17 mouse cellular contexts compared by ENCODE assay signal in the genomic region with DNA sequence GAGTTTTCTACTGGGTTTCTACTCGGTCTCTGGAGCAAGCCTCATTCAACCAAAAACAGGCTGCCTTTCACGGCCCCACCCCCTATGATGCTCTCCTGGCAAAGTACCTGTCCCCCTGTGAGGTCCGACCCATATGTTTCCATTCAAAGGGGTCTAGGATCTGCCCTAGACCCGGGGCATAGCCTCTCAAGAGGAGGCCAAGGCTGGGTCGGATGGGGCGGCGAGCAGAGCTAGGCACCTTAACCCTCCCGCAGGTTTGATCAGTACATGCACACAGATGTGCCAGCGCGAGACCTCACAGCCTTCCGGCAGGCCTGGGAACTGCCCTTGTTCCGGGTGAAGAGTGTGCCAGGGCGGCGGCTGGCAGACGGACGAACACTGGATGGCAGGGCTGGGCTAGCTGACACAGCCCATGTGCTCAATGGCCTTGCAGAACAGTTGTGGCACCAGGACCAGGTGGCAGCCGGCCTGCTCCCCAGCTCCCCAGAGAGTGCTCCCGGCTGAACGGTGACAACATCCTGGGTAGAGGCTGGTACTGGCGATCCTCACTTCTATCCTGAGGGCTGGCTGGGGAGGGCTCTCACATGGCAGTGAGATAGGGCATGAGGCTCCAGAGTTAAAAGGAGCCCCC. TPM values are rescaled to one million over a fixed set of nuclear protein-coding genes. Genes with fewer than 3 reads are reported as not detected.
A peak's percentile ranks its signal among the peaks of the same experiment; 100 is the strongest.
DNase-seq lines count a peak whose midpoint lies in the region; ATAC-seq and TF ChIP-seq lines count a peak whose summit lies in the region.
"Had no signal": no experiment of that assay in that cellular context is flagged by ENCODE, and none has a peak within 500 bp of the region (broad histone marks: within the 10 kb centered on the region; RNA-seq: fewer than 3 reads in every experiment).

No protein-coding gene starts in this region.

- intact Hi-C loops in gastrocnemius, postnatal 14 days (cut with DNase I; ENCODE audit: low total_unique reads) = loop anchor here (10.0 kb wide), 1 partner anchor 75 kb away; the partner anchor contains the start of gene Fbxo42

- no peak overlapping the region for H3K9ac ChIP-seq in midbrain, postnatal 0 days (replicated peaks; ENCODE audit: low read length, poor library complexity, severe bottlenecking)
- no peak overlapping the region for H3K9ac ChIP-seq in midbrain, embryonic 14.5 days (replicated peaks; ENCODE audit: low read length)
- H3K9ac ChIP-seq: embryonic facial prominence, embryonic 13.5 days; lung, embryonic 14.5 days; stomach, embryonic 15.5 days had no signal

- peak; percentile 26 for DNase-seq in adrenal gland, adult 2 months
- no peak for DNase-seq in adrenal gland, postnatal 4 days (ENCODE audit: low spot score in 2 of 2)
- DNase-seq in gastrocnemius, postnatal 14 days = peak; percentile 30
- DNase-seq in gastrocnemius, postnatal 10 days = no peak
- peak; percentile 50 for DNase-seq in midbrain, postnatal 0 days (ENCODE audit: low spot score)
- no peak for DNase-seq in midbrain, embryonic 14.5 days
- no peak for DNase-seq in kidney, postnatal 10 days
- DNase-seq in lung, adult 18-20 months = no peak
- DNase-seq: cerebellum, adult 18-20 months; gastrocnemius, postnatal 36 days; lung, embryonic 14.5 days; lung, postnatal 4 days; spleen, adult 18-20 months had no signal

- no peaks in the 10 kb centered on the region for H3K9me3 ChIP-seq in midbrain, postnatal 0 days (ENCODE audit: low read length)
- H3K9me3 ChIP-seq in midbrain, embryonic 14.5 days (ENCODE audit: control insufficient read depth, low read length) = no peaks in the 10 kb centered on the region
- H3K9me3 ChIP-seq: embryonic facial prominence, embryonic 13.5 days; stomach, embryonic 15.5 days had no signal

- no peaks in the 10 kb centered on the region for H3K4me1 ChIP-seq in midbrain, postnatal 0 days (ENCODE audit: insufficient read depth, low read length)
- peaks cover 1% of the 10 kb centered on the region; the same call in 1 of the 2 replicates for H3K4me1 ChIP-seq in midbrain, embryonic 14.5 days (ENCODE audit: control insufficient read depth, insufficient read depth, low read length)

- H3K4me2 ChIP-seq in midbrain, postnatal 0 days (ENCODE audit: low read depth, low read length, poor library complexity, severe bottlenecking) = no peak overlapping the region
- no peak overlapping the region for H3K4me2 ChIP-seq in midbrain, embryonic 14.5 days (ENCODE audit: low read length)
- H3K4me2 ChIP-seq: embryonic facial prominence, embryonic 13.5 days; lung, embryonic 14.5 days; midbrain, embryonic 11.5 days; stomach, embryonic 15.5 days had no signal

- no peak for TF ChIP-seq CTCF in midbrain, postnatal 0 days (IDR thresholded peaks at IDR 0.05)

- 86% methylated on average over 20 of the region's 20 CpGs for WGBS in midbrain, postnatal 0 days
- WGBS in midbrain, embryonic 14.5 days = 84% methylated on average over 20 of the region's 20 CpGs

- H3K27me3 ChIP-seq in midbrain, postnatal 0 days (ENCODE audit: insufficient read depth, low read length) = no peaks in the 10 kb centered on the region
- no peaks in the 10 kb centered on the region for H3K27me3 ChIP-seq in midbrain, embryonic 14.5 days (ENCODE audit: control insufficient read depth, insufficient read depth, low read length)
- H3K27me3 ChIP-seq: embryonic facial prominence, embryonic 13.5 days; stomach, embryonic 15.5 days had no signal

- no peak overlapping the region for H3K4me3 ChIP-seq in midbrain, postnatal 0 days (ENCODE audit: low read depth, low read length)
- H3K4me3 ChIP-seq in midbrain, embryonic 14.5 days (replicated peaks; ENCODE audit: low read depth, low read length) = no peak overlapping the region
- H3K4me3 ChIP-seq: embryonic facial prominence, embryonic 13.5 days; stomach, embryonic 15.5 days had no signal

- H3K27ac ChIP-seq in midbrain, postnatal 0 days (ENCODE audit: low read depth, low read length) = no peak overlapping the region
- no peak overlapping the region for H3K27ac ChIP-seq in midbrain, embryonic 14.5 days (replicated peaks; ENCODE audit: low read depth, low read length)
- H3K27ac ChIP-seq: embryonic facial prominence, embryonic 13.5 days; stomach, embryonic 15.5 days had no signal

- ATAC-seq in midbrain, postnatal 0 days (ENCODE audit: low FRiP score) = no peak
- ATAC-seq in midbrain, embryonic 14.5 days (ENCODE audit: low FRiP score, low TSS enrichment) = no peak
- ATAC-seq: CD4-positive, CD25-positive, alpha-beta regulatory T cell, adult 4 months had no signal

- H3K36me3 ChIP-seq in midbrain, postnatal 0 days (ENCODE audit: insufficient read depth, low read length) = no peaks in the 10 kb centered on the region
- no peaks in the 10 kb centered on the region for H3K36me3 ChIP-seq in midbrain, embryonic 14.5 days (ENCODE audit: control insufficient read depth, insufficient read depth, low read length)
- H3K36me3 ChIP-seq: stomach, embryonic 15.5 days had no signal

RNA-seq across cellular contexts. Expression of gene Rsg1, which starts 5.9 kb away (rescaled TPM):
- 1 to 10 TPM in 1 of 2 experiments, under 1 TPM in 1; 0.86 to 1.1 TPM for total RNA-seq in adrenal gland, adult 2 months (2021)
- polyA plus RNA-seq in adrenal gland, adult 2 months (2012; rRNA removed) = 1.7 and 2.3 TPM in 2 replicates
- total RNA-seq in adrenal gland, postnatal 4 days (2021) = 1 to 10 TPM; 2.5 to 2.7 TPM
- under 1 TPM; 0.21 to 0.38 TPM for total RNA-seq in gastrocnemius, postnatal 14 days (2021)
- total RNA-seq in gastrocnemius, postnatal 10 days (2021) = under 1 TPM; 0.70 to 0.89 TPM
- total RNA-seq in midbrain, postnatal 0 days (2014; rRNA removed) = 4.6 and 6.0 TPM in 2 replicates
- polyA plus RNA-seq in midbrain, postnatal 0 days (2015; fragmentation: Nextera tagmentation; extraction: Ambion mirVana) = 5.2 and 5.3 TPM in 2 replicates
- 5.7 and 7.8 TPM in 2 replicates for polyA plus RNA-seq in midbrain, embryonic 14.5 days (2014; fragmentation: Nextera tagmentation; extraction: Ambion mirVana)
- total RNA-seq: gastrocnemius, postnatal 36 days had no signal

RNA-seq across cellular contexts. Expression of gene Arhgef19, which starts 19.6 kb away (rescaled TPM):
- total RNA-seq in adrenal gland, adult 2 months (2021) = 10 to 100 TPM; 50.9 to 65.1 TPM
- polyA plus RNA-seq in adrenal gland, adult 2 months (2012; rRNA removed) = 58.3 and 75.8 TPM in 2 replicates
- total RNA-seq in adrenal gland, postnatal 4 days (2021) = 10 to 100 TPM; 37.5 to 39.2 TPM
- 1 to 10 TPM; 1.3 to 1.4 TPM for total RNA-seq in gastrocnemius, postnatal 14 days (2021)
- total RNA-seq in gastrocnemius, postnatal 10 days (2021) = 1 to 10 TPM; 2.6 to 3.2 TPM
- 0.76 and 1.3 TPM in 2 replicates for total RNA-seq in midbrain, postnatal 0 days (2014; rRNA removed)
- 1.1 and 1.3 TPM in 2 replicates for polyA plus RNA-seq in midbrain, postnatal 0 days (2015; fragmentation: Nextera tagmentation; extraction: Ambion mirVana)
- polyA plus RNA-seq in midbrain, embryonic 14.5 days (2014; fragmentation: Nextera tagmentation; extraction: Ambion mirVana) = 0.84 and 0.89 TPM in 2 replicates
- polyA plus RNA-seq: CD4-positive, CD25-positive, alpha-beta regulatory T cell, adult 4 months had no signal

Comparison
In these comparisons a context has a peak if more than half of its experiments do, and no peak if none do; other contexts are left out.
1. DNase-seq: peak in adrenal gland, adult 2 months (single experiment), gastrocnemius, postnatal 14 days (single experiment) and midbrain, postnatal 0 days (single experiment); none in adrenal gland, postnatal 4 days (0 of 2), gastrocnemius, postnatal 10 days (single experiment), midbrain, embryonic 14.5 days (single experiment), kidney, postnatal 10 days (single experiment) and lung, adult 18-20 months (0 of 2).
2. RNA of gene Arhgef19, which starts 19.6 kb away (total RNA-seq): 50.9 to 65.1 TPM in adrenal gland, adult 2 months and 37.5 to 39.2 TPM in adrenal gland, postnatal 4 days; 2.6 to 3.2 TPM in gastrocnemius, postnatal 10 days, 1.3 to 1.4 TPM in gastrocnemius, postnatal 14 days and 0.76 to 1.3 TPM in midbrain, postnatal 0 days; every median in the first group is over 4 times any median in the second.